Mouse (Mus musculus) ES-Bruce4 (cell line): Measurements from ENCODE around the gene Btrc.

Source experiments
- CTCF ChIP-seq: IDR thresholded peaks from one replicate; pipeline ENCODE4 v1.8.1; 2011; ENCODE audit warnings: low read depth, low read length
- EP300 ChIP-seq: IDR thresholded peaks from 2 replicates; pipeline ENCODE4 v1.6.1; 2011; ENCODE audit warnings: low read depth, low read length; ENCODE audit not compliant: insufficient read depth
- POLR2A ChIP-seq: IDR thresholded peaks from one replicate; pipeline ENCODE4 v1.8.1; 2011; ENCODE audit warnings: low read length; ENCODE audit not compliant: insufficient read depth

GRCm38 (mm10) chr19:45511406-45511805, 147.9 kb downstream of the Btrc start:
- TF ChIP-seq CTCF (no peak), EP300 (no peak), POLR2A (no peak)
